Mouse (Mus musculus): ENCODE data around the gene Olfr1215. TPM values are rescaled to one million over a fixed set of nuclear protein-coding genes. Genes with fewer than 3 reads are reported as not detected.

Olfr1215 gene
- not detected in 2 replicates for total RNA-seq (2023)

DNA sequence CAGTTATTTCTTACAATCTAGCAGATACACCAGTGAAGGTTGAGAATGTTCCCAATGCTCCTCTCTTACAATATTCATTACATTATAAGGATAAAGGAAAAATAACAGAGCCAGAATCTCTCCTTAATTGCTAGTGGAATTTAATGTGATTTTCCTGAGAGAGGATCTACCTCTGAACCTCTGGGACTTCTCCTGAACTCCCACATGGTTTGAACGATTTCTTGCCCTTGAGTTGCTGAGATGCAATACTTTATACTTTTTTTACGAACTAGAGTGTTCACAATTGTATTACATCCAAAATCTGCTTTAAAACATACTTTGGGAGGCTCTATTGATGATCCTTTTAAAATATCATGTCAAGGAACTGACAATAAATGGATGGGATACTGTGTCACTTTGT, at the start of gene Olfr1215:
Gene Olfr1215, minus strand, starts transcription at position 101 of the 400 bp plus-strand sequence.

DNA sequence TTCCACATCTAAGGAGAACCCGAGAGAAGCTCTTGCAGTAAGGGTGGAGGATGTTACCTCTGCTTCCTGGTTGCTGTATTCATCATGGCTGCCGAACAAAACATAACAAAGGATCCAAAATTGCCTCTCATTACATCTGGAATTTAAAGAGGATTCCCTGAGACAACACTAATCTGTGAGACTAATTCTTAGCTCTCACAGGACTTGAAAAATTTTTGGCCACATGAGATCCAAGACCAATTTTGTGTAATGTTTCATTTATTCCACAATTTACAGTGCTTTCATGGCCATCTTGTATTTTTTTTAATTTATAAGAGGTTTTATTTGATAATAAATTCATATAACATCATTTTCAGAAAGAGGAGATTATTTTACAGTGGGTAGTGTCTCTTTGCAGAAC, 25.2 kb upstream of the Olfr1215 start, which contains the start of gene Olfr1217:
Gene Olfr1217, minus strand, starts transcription at position 101 of the 400 bp plus-strand sequence.

DNA sequence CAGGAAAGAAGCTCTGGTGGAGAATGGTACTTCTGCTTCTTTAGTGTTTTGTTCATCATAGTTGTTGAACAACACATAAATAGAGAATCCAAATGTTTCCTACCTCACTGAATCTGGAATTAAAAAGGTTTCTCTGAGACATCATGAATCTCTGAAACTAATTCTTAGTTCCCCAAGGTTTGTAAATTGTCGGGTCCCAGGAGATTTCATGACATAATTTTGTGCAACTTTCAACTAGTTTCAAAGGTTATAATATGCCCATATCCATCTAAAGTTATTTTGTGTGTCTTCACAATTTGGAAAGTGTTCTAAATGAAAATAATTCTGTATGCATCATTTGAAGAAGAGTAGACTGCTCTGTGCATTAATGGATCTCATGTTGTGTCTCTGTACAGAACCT, 11.5 kb upstream of the Olfr1215 start, which contains the start of gene Olfr1216:
Gene Olfr1216, minus strand, starts transcription at position 101 of the 400 bp plus-strand sequence.

DNA sequence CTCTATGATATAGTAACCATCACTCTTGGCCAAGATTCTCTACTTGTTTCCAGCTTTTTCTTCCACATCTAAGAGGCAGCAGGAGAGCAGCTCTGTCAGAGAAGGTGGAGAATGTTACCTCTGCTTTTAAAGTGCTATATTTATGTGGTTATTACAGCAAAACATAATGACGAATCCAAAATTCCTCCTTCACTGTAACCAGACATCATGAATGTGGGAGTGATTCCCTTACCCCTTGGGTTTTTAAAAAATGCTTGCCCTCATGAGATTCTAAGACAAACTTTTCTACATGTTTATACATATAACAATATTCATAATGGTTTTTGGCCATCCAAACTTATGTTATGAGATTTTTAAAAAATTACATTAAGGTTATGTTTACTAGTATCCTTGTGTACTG, 14.2 kb downstream of the Olfr1215 start, which contains the start of gene Olfr1214:
Gene Olfr1214, minus strand, starts transcription at position 101 of the 400 bp plus-strand sequence.

DNA sequence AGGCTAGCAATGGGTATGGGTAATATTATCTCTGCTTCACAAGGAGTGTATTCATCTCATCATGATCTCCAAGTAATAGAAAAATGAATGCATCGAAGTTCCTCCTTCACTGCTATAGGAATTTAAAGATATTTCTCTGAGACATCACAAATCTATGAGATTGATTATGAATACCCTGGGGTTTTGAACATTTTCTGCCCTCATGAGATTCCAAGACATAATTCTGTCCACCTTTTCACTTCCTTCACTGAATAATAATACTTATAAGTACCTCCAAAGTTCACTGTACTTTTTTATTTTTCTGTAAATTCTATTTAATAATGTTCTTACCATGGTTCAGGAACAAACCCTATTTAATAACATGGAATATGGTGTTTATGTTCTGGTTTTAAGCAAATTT, 26.6 kb downstream of the Olfr1215 start, which contains the start of gene Gm13762:
Gene Gm13762, minus strand, starts transcription at position 101 of the 400 bp plus-strand sequence.

DNA sequence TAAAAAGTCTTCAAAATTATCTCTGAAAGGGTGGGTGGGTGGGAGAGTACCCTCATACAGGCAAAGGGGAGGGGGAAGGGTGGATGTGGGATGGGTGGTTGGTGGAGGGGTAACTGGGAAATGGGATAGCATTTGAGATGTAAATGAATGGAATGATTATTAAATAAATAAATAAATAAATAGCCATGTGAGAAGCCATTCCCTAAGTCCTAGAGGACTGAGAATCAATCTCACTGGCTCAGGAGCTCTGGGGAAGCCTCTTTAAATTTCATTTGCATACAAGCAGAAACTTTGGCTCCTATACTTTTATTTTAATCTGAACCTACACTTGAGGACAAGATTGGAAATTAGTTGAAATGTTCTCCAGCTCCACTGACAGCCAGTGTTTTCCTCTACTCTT, 53.1 kb downstream of the Olfr1215 start, which contains the start of gene Olfr1212:
Gene Olfr1212, plus strand, starts transcription at position 301 of the 400 bp plus-strand sequence.

Other genes starting within 250 kb of the Olfr1215 start
- gene Olfr1199, start 246.5 kb downstream of the Olfr1215 start, total RNA-seq (2023) = not detected in 2 replicates
- not detected in 2 replicates for gene Olfr1200, start 236.5 kb downstream of the Olfr1215 start, total RNA-seq (2023)
- gene Olfr1201, start 213.9 kb downstream of the Olfr1215 start, total RNA-seq (2023) = not detected in 2 replicates
- gene Olfr1202, start 192.5 kb downstream of the Olfr1215 start, total RNA-seq (2023) = not detected in 2 replicates
- gene Olfr1205, start 177.2 kb downstream of the Olfr1215 start, total RNA-seq (2023) = not detected in 2 replicates
- gene Olfr1204, start 157.7 kb downstream of the Olfr1215 start, total RNA-seq (2023) = not detected in 2 replicates
- not detected in 2 replicates for gene Olfr1206, start 143.7 kb downstream of the Olfr1215 start, total RNA-seq (2023)
- gene Olfr1208, start 104.7 kb downstream of the Olfr1215 start, total RNA-seq (2023) = not detected in 2 replicates
- not detected in 2 replicates for gene Olfr1209, start 91.8 kb downstream of the Olfr1215 start, total RNA-seq (2023)
- not detected in 2 replicates for gene Olfr1211, start 68.9 kb downstream of the Olfr1215 start, total RNA-seq (2023)
- gene Olfr1212, start 53.0 kb downstream of the Olfr1215 start, total RNA-seq (2023) = not detected in 2 replicates
- not detected in 2 replicates for gene Gm13762, start 26.7 kb downstream of the Olfr1215 start, total RNA-seq (2023)
- gene Olfr1214, start 14.3 kb downstream of the Olfr1215 start, total RNA-seq (2023) = not detected in 2 replicates
- gene Olfr1216, start 11.4 kb upstream of the Olfr1215 start, total RNA-seq (2023) = not detected in 2 replicates
- not detected in 2 replicates for gene Olfr1217, start 25.1 kb upstream of the Olfr1215 start, total RNA-seq (2023)
- gene Olfr1218, start 54.2 kb upstream of the Olfr1215 start, total RNA-seq (2023) = not detected in 2 replicates
- not detected in 2 replicates for gene Olfr1219, start 76.5 kb upstream of the Olfr1215 start, total RNA-seq (2023)
- not detected in 2 replicates for gene Olfr1220, start 99.9 kb upstream of the Olfr1215 start, total RNA-seq (2023)
- not detected in 2 replicates for gene Olfr1221, start 110.3 kb upstream of the Olfr1215 start, total RNA-seq (2023)
- not detected in 2 replicates for gene Olfr1222, start 126.1 kb upstream of the Olfr1215 start, total RNA-seq (2023)
- not detected in 2 replicates for gene Olfr1223, start 144.6 kb upstream of the Olfr1215 start, total RNA-seq (2023)
- not detected in 2 replicates for gene Olfr1224-ps1, start 157.1 kb upstream of the Olfr1215 start, total RNA-seq (2023)
- not detected in 2 replicates for gene Olfr1225, start 167.7 kb upstream of the Olfr1215 start, total RNA-seq (2023)
- not detected in 2 replicates for gene Olfr1226, start 193.1 kb upstream of the Olfr1215 start, total RNA-seq (2023)
- not detected in 2 replicates for gene Olfr1228, start 247.1 kb upstream of the Olfr1215 start, total RNA-seq (2023)